Mouse (Mus musculus): ENCODE results near the gene Klhl31. TPM values are rescaled to one million over a fixed set of nuclear protein-coding genes. Genes with fewer than 3 reads are reported as not detected.

The Klhl31 gene
- polyA plus RNA-seq (2015; fragmentation: Nextera tagmentation; extraction: Ambion mirVana) = 0.34 and 1.5 TPM in 2 replicates

- no peak for ATAC-seq
- no peak within 1 kb of the TSS for H3K27ac ChIP-seq (ENCODE audit: low read depth, low read length)
- H3K9me3 ChIP-seq (ENCODE audit: control insufficient read depth, low read length) = no peaks in the 10 kb centered on the region
- H3K4me3 ChIP-seq (ENCODE audit: low read length) = no peak within 1 kb of the TSS
- WGBS = 60% methylated on average over 10 of the region's 10 CpGs
- no peaks in the 10 kb centered on the region for H3K27me3 ChIP-seq (replicated peaks; ENCODE audit: control insufficient read depth, insufficient read depth, low read length)
- no peak within 1 kb of the TSS for H3K9ac ChIP-seq (ENCODE audit: low read depth, low read length)
- no peak within 1 kb of the TSS for H3K4me2 ChIP-seq (ENCODE audit: low read length)
- H3K36me3 ChIP-seq (ENCODE audit: control insufficient read depth, insufficient read depth, low read length) = no peaks in the 10 kb centered on the region
- H3K4me1 ChIP-seq (ENCODE audit: control insufficient read depth, insufficient read depth, low read depth, low read length) = no peaks in the 10 kb centered on the region
Observed at GRCm38 (mm10) chr9:77636450-77636951, at the start of gene Klhl31. Gene Klhl31 (plus strand): TSS chr9:77636500.

- ATAC-seq = no peak
- Histone ChIP-seq H3K9me3 (ENCODE audit: control insufficient read depth, low read length) (no peaks in the 10 kb centered on the region), H3K4me2 (ENCODE audit: low read length) (no peak overlapping the region), H3K27me3 (replicated peaks; ENCODE audit: control insufficient read depth, insufficient read depth, low read length) (no peaks in the 10 kb centered on the region), H3K4me3 (ENCODE audit: low read length) (no peak overlapping the region), H3K4me1 (ENCODE audit: control insufficient read depth, insufficient read depth, low read depth, low read length) (no peaks in the 10 kb centered on the region), H3K36me3 (ENCODE audit: control insufficient read depth, insufficient read depth, low read length) (no peaks in the 10 kb centered on the region), H3K27ac (ENCODE audit: low read depth, low read length) (no peak overlapping the region), H3K9ac (ENCODE audit: low read depth, low read length) (no peak overlapping the region)
- 42% methylated on average over 6 of the region's 6 CpGs for WGBS
Observed at GRCm38 (mm10) chr9:77586806-77587591, 49.3 kb upstream of the Klhl31 start.

GRCm38 (mm10) chr9:77587616-77588015 is 48.7 kb upstream of the Klhl31 start:
- Histone ChIP-seq H3K9me3 (ENCODE audit: control insufficient read depth, low read length) (no peaks in the 10 kb centered on the region), H3K4me2 (ENCODE audit: low read length) (no peak overlapping the region), H3K9ac (ENCODE audit: low read depth, low read length) (no peak overlapping the region), H3K27me3 (replicated peaks; ENCODE audit: control insufficient read depth, insufficient read depth, low read length) (0 out of 2 replicates have a peak, but pooled peaks cover 2% of the 10 kb centered on the region), H3K4me1 (ENCODE audit: control insufficient read depth, insufficient read depth, low read depth, low read length) (no peaks in the 10 kb centered on the region), H3K36me3 (ENCODE audit: control insufficient read depth, insufficient read depth, low read length) (no peaks in the 10 kb centered on the region), H3K4me3 (ENCODE audit: low read length) (no peak overlapping the region), H3K27ac (ENCODE audit: low read depth, low read length) (no peak overlapping the region)
- no peak for ATAC-seq
- 74% methylated on average over 7 of the region's 7 CpGs for WGBS

GRCm38 (mm10) chr9:77589496-77589895 is 46.8 kb upstream of the Klhl31 start:
- no peak overlapping the region for H3K4me2 ChIP-seq (ENCODE audit: low read length)
- H3K27me3 ChIP-seq (replicated peaks; ENCODE audit: control insufficient read depth, insufficient read depth, low read length) = 0 out of 2 replicates have a peak, but pooled peaks cover 2% of the 10 kb centered on the region
- H3K9me3 ChIP-seq (ENCODE audit: control insufficient read depth, low read length) = no peaks in the 10 kb centered on the region
- ATAC-seq = no peak
- H3K36me3 ChIP-seq (ENCODE audit: control insufficient read depth, insufficient read depth, low read length) = no peaks in the 10 kb centered on the region
- no peak overlapping the region for H3K4me3 ChIP-seq (ENCODE audit: low read length)
- WGBS = 43% methylated on average over 2 of the region's 2 CpGs
- H3K9ac ChIP-seq (ENCODE audit: low read depth, low read length) = no peak overlapping the region
- H3K27ac ChIP-seq (ENCODE audit: low read depth, low read length) = no peak overlapping the region
- H3K4me1 ChIP-seq (ENCODE audit: control insufficient read depth, insufficient read depth, low read depth, low read length) = no peaks in the 10 kb centered on the region

GRCm38 (mm10) chr9:77592423-77592822 is 43.9 kb upstream of the Klhl31 start:
- Histone ChIP-seq H3K27ac (ENCODE audit: low read depth, low read length) (no peak overlapping the region), H3K9ac (ENCODE audit: low read depth, low read length) (no peak overlapping the region), H3K9me3 (ENCODE audit: control insufficient read depth, low read length) (no peaks in the 10 kb centered on the region), H3K4me1 (ENCODE audit: control insufficient read depth, insufficient read depth, low read depth, low read length) (peaks cover 5% of the 10 kb centered on the region), H3K4me2 (ENCODE audit: low read length) (no peak overlapping the region), H3K27me3 (replicated peaks; ENCODE audit: control insufficient read depth, insufficient read depth, low read length) (0 out of 2 replicates have a peak, but pooled peaks cover 2% of the 10 kb centered on the region), H3K36me3 (ENCODE audit: control insufficient read depth, insufficient read depth, low read length) (no peaks in the 10 kb centered on the region), H3K4me3 (ENCODE audit: low read length) (no peak overlapping the region)
- WGBS = 66% methylated on average over 4 of the region's 4 CpGs
- no peak for ATAC-seq

GRCm38 (mm10) chr9:77595006-77595626 is 41.2 kb upstream of the Klhl31 start:
- Histone ChIP-seq H3K9me3 (ENCODE audit: control insufficient read depth, low read length) (no peaks in the 10 kb centered on the region), H3K4me2 (ENCODE audit: low read length) (peak overlapping the region; percentile 5), H3K4me3 (ENCODE audit: low read length) (no peak overlapping the region), H3K9ac (ENCODE audit: low read depth, low read length) (no peak overlapping the region), H3K36me3 (ENCODE audit: control insufficient read depth, insufficient read depth, low read length) (no peaks in the 10 kb centered on the region), H3K27me3 (replicated peaks; ENCODE audit: control insufficient read depth, insufficient read depth, low read length) (0 out of 2 replicates have a peak, but pooled peaks cover 2% of the 10 kb centered on the region), H3K4me1 (ENCODE audit: control insufficient read depth, insufficient read depth, low read depth, low read length) (peaks cover 5% of the 10 kb centered on the region), H3K27ac (ENCODE audit: low read depth, low read length) (no peak overlapping the region)
- 0 out of 2 replicates have a peak, but pooled peaks have one; percentile 45 for ATAC-seq
- 39% methylated on average over 12 of the region's 12 CpGs for WGBS

- Histone ChIP-seq H3K4me2 (ENCODE audit: low read length) (no peak overlapping the region), H3K9me3 (ENCODE audit: control insufficient read depth, low read length) (no peaks in the 10 kb centered on the region), H3K36me3 (ENCODE audit: control insufficient read depth, insufficient read depth, low read length) (no peaks in the 10 kb centered on the region), H3K27me3 (replicated peaks; ENCODE audit: control insufficient read depth, insufficient read depth, low read length) (0 out of 2 replicates have a peak, but pooled peaks cover 2% of the 10 kb centered on the region), H3K9ac (ENCODE audit: low read depth, low read length) (no peak overlapping the region), H3K4me1 (ENCODE audit: control insufficient read depth, insufficient read depth, low read depth, low read length) (peaks cover 5% of the 10 kb centered on the region), H3K4me3 (ENCODE audit: low read length) (no peak overlapping the region), H3K27ac (ENCODE audit: low read depth, low read length) (no peak overlapping the region)
- WGBS = 32% methylated on average over 7 of the region's 7 CpGs
- ATAC-seq = peak; percentile 37
Observed at GRCm38 (mm10) chr9:77596355-77596754, 39.9 kb upstream of the Klhl31 start.

GRCm38 (mm10) chr9:77598560-77598959 is 37.7 kb upstream of the Klhl31 start:
- 49% methylated on average over 3 of the region's 3 CpGs for WGBS
- H3K36me3 ChIP-seq (ENCODE audit: control insufficient read depth, insufficient read depth, low read length) = no peaks in the 10 kb centered on the region
- ATAC-seq = no peak
- no peaks in the 10 kb centered on the region for H3K27me3 ChIP-seq (replicated peaks; ENCODE audit: control insufficient read depth, insufficient read depth, low read length)
- H3K9ac ChIP-seq (ENCODE audit: low read depth, low read length) = no peak overlapping the region
- no peaks in the 10 kb centered on the region for H3K9me3 ChIP-seq (ENCODE audit: control insufficient read depth, low read length)
- no peak overlapping the region for H3K4me2 ChIP-seq (ENCODE audit: low read length)
- peaks cover 5% of the 10 kb centered on the region for H3K4me1 ChIP-seq (ENCODE audit: control insufficient read depth, insufficient read depth, low read depth, low read length)
- H3K27ac ChIP-seq (ENCODE audit: low read depth, low read length) = no peak overlapping the region
- no peak overlapping the region for H3K4me3 ChIP-seq (ENCODE audit: low read length)

Data from hindbrain, embryonic 16.5 days (tissue).